Mouse (Mus musculus) cerebellum, postnatal 14 days (tissue): Measurements from ENCODE around the gene C2.

Experiments used
- DNase-seq, 2 experiments: peaks; one replicate each; pipeline ENCODE4 v3.0.0; 2021; ENCODE audit warnings: mixed read lengths in 2 of 2

The C2 gene

DNA sequence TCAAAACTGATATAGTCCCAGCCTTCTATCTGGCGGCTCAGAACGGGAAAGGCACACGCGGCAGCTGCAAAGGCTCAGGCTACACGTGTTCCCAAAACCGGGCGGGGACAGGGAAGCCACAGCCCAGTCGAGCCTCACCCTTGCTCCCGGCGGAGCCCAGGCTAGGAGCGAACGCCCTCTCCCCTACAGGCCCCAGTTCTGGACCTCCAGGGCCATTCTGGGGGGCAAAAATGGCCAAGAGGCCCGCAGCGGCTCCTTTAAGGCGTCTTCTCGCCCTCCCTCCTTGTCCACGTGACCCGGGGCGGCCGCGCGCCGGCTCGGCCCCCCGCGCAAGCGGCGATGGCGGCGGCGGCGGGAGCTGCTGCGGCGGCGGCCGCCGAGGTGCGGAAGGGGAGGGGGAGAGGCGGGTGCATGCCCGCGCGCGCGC lies at the start of gene C2, which contains the start of gene Ehmt2:
Gene C2 (minus strand): TSS at position 106 of the 427 bp plus-strand sequence.
Gene Ehmt2 (plus strand): TSS at position 310 of the 427 bp plus-strand sequence.
- peak; percentile 82 to 87 for DNase-seq

DNA sequence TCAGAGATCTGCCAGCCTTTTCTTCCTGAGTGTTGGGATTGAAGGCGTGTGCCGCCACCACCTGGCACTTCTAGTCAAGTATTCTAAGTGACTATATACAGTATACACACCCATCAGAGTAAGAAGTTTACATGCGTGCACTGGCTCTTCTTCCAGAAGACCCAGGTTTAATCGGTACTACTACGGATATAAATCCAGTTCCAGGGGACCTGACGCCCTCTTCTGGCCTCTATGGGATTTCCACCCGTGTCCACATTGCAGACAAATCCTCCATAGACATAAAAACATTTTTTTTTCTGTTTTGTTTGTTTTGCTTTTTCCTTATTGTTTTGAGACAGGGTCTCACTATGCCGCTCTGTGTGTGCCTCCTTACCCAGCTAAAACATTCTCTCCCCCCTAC lies 49.5 kb upstream of the C2 start:
- peak; percentile 33 to 45 for DNase-seq

DNA sequence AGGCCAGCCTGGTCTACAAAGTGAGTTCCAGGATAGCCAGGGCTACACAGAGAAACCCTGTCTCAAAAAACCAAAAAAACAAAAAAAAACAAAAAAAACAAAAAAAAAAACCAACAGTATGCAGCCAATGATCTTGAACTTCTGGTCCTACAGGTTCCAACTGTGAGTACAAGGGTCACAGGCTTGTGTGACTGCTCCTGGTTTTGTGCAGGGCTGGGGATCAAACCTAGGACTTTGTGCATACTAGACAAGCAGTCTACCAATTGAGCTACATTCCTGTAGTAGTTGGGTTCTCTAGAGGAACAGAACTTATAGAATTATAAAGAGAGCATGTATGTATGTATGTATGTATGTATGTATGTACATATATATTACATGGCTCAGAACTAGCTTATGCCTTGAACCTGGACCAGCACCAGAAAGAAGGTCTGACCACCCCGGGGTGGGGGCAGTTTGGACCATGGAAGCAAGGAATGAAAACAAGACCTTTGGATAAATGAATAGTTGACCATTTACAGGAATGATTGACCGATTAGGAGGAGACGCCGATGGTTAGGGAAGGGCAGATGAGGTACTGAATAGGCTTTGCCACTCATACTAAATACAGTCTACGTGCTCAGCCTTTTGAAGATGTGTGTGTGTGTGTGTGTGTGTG lies 48.5 kb upstream of the C2 start:
- DNase-seq = no peak

DNA sequence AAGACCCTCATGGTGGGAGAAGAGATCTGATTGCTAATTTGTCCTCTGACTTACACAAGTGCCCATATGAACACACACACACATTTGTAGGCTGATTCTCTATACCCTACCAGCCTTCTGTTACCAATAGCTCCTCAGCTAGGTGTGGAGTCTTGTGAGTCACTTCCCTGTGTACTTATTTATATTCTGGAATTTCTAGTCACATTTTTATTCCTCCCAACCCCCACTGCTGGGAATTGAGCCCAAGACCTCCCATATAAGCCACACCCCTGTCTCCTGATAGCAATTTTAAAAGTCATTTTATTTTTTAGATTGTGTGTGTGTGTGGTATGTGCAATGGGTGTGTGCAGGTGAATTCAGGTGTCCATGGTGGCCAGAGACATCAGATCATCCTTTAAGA lies 46.3 kb upstream of the C2 start:
- no peak for DNase-seq

DNA sequence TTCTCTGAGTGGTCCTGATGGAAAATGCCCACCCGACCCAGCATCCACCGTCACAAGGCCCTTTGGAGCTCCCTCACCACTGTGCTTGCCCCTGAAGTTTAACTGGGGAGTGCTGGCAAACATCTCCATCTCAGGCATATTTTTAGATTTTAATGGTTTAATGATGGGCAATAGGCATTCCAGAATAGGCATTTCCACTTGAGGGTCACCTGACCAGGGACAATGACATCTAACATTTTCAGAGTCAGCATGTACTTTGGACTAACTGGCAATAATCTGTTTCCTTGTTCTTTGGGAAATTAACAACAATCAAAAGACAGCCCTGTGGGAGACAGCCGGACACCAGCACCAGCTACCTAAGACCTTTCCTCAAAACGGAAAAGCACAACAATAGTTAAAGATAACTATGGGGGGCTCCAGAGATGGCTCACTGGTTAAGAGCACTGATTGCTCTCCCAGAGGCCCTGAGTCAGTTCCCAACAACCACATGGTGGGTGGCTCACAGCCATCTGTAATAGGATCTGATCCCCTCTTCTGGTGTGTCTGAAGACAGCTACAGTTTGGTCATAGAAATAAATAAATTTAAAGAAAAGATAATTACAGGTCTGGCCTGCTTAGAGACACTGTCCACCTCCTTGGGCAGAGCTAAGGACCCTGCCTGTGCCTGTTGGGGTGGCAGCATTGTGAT lies 45.2 kb upstream of the C2 start:
- DNase-seq = no peak

DNA sequence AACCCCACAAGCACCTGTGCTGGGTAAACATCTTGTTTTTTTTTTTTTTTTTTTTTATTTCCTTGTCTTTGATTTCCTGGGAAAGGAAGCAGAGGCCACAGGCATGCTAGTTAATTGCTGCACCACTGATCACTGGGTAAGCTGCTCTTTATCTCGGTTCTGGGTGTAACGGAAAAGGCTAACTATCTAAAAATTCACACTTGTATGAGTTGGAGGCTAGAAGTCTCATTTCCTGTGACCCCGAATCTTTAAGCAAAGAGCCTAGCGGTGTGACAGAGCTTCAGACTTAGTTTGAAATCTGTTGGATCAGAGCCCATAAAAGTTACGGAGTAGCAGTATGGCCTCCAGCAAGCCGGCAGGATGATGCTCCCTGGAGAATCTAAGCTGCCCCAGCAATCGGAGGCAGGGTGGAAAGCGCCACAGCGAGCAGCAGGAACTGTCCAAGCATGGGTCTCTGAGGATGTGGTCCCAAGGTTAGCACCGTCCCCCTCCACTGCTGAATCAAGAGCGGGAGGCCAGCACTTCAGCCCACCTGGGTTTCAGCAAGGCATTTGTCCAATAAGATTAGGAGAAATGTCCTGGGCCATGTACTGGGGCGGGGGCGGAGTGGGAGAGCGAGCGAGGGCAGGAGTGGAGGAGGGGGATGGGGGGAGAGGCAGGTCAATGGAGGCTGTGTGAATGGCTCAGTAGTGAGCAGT lies 43.4 kb upstream of the C2 start:
- DNase-seq = no peak

DNA sequence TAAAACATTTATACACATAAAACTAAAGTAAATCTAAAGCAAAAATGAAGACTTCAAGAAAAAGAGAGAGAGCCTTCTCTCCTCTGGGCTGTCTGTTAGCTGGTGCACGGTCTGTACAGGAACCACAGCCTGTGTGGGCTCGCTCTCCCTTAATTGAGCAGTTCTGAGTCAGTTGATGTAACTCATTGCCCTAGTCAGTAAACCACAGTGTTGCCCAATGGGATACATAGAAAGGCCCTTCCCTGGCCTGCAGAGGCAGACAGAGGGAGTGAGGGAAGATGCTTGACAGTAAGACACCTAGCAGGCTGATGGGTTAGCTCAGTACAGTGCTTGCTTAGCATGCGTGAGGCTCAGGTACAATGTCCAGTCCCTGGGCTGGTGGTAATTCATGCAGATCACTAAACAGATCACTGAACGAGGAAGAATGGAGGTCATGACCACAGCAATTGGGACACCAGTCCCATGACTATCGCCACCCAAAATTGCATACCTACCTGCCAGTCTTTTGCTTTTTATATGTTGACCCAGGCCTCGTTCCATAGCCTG lies 40.0 kb upstream of the C2 start:
- DNase-seq = no peak

DNA sequence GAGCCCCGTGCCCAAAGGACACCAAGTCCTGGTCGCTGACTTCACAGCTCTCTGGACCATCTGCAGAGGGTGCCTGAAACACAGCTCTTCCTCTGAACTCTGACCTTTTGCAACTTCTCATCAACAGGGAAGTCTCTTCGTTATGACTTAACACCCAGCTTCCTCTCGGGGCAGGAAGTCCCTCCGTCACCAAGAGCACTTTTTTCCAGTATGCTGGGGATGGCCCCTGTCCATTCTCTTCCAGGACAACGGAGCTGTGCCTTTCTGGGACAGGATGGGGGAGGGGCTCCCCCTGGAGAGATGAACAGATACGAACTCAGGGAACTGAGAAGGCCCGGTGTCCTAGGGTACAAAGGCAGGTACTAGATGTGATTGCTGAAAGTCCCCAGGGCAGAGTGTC lies 36.8 kb upstream of the C2 start:
- no peak for DNase-seq

DNA sequence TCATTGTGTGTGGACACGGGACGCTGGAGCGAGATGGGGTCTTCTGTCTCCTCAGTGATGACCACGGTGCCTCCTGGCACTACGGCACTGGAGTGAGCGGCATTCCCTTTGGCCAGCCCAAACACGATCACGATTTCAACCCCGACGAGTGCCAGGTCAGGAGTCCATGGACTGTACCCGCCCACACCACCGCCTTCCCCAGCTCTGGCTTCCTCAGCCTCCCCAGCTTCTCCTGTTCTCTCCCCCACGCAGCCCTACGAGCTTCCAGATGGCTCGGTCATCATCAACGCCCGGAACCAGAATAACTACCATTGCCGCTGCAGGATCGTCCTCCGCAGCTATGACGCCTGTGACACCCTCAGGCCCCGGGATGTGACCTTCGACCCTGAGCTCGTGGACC lies 36.0 kb upstream of the C2 start:
- no peak for DNase-seq

DNA sequence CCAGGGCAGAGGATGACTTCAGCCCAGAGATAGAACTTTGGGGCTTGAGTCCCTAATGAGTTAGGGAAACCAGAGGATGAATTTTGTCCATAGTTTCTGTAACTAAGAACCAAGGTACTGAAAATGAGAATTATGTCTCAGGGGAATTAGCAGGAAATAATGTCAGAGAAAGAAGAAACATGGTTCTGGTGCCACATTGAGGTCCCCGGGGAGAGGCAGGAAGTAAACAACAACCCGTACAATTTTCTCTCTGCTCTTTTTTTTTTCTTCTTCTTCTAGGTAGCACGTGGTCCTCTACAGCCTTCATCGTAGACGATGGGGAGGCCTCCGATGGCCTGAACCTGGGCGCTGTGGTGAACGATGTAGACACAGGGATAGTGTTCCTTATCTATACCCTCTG lies 34.2 kb upstream of the C2 start:
- no peak for DNase-seq

DNA sequence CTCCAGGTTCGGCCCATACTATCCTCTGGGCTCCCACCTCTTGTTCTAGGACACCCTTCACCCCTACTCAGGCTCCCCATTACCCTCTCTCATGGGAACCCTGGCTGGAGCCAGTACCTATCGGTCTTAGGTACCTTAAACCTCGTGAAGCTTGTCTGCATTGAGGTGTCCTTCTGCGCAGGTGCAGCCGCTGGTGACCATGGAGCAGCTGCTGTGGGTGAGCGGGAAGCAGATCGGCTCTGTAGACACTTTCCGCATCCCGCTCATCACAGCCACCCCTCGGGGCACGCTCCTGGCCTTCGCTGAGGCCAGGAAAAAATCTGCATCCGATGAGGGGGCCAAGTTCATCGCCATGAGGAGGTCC lies 33.7 kb upstream of the C2 start:
- DNase-seq = peak; percentile 58 to 59

DNA sequence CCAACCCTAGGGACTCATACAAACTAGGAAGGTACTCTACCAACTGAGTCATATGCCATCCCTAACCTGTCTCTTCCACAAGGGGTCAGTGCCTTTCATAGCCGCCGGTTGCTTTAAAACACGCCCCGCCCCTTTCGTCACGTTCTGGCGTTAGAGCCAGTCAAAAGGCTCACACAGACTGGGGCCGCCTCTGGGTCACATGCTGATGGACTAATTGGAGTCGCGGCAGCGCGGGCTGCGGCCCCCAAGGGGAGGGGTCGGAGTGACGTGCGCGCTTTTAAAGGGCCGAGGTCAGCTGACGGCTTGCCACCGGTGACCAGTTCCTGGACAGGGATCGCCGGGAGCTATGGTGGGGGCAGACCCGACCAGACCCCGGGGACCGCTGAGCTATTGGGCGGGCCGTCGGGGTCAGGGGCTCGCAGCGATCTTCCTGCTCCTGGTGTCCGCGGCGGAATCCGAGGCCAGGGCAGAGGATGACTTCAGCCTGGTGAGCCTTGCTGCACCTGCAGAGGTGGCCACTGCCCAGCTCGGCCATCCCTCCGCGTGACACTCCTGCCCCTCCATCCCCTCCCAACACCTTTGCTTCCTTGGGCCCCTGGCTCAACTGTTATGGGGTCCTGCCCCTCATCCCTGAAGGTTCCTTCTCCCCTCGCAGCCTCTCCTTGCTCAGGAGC lies 33.1 kb upstream of the C2 start, which contains the start of gene Neu1:
Gene Neu1 (plus strand): TSS at position 193 of the 674 bp plus-strand sequence.
- DNase-seq = peak; percentile 100

DNA sequence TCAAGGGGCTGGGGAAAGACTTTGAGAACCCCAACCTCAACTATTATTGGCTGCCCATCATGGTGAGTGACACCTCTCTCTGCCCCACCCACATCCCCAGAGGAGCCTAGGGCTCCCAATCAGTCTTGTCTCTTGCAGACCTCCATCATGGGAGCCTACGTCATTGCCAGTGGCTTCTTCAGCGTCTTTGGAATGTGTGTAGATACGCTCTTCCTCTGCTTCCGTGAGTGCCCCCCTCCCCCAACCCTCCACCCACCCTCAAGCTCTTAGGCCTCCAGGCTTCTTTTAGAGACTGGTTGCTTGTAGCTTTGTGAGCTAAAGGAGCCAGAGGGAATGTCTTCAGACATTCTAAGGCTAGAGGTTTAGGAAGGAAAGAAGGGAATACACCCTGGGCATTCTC lies 30.8 kb upstream of the C2 start:
- DNase-seq = no peak

DNA sequence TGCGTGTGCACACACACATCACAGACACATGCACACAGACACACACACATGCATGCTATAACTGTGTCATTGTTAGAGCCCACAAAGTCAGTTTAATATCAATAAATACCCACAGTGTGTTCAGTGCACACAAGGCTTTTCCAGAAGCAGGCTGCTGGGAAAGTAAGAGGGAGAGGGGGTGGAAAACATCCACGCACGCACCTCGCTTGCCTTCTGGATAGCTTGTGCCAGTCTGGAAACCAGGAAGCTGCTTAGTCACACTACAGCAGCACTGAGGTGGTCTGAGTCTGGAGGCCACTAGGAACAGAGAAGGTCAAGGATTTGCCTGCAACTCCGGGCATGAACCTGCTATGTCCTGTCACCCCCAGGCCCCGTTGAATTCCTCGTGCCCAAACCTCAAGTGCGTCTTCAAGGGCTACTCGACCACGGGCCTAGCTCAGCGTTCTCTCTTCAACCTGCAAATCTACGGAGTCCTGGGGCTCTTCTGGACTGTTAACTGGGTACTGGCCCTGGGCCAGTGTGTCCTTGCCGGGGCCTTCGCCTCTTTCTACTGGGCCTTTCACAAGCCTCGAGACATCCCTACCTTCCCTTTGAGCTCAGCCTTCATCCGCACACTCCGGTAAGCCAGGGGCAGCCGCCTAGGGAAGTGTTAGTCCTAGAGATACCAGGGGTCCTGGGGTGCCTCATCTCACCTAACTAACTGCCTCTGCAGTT lies 29.4 kb upstream of the C2 start:
- no peak for DNase-seq

DNA sequence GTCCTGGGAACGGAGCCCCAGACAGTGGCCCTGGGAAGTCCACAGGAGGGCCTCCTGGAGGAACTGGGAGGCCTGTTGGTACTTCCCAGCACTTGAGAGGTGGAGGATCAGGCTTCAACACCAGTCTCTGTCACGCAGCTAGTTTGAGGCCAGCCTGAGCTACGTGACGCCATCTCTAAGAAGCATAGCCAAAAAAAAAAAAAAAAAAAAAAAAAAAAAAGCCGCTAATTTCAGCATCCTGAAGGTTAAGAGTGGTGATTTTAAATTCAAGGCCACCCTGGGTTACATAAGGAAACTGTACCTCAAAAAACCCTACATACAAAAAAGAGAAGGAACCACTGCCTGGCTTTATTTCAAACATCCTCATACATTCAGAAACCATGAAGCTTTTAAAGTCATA lies 26.2 kb upstream of the C2 start:
- no peak for DNase-seq

DNA sequence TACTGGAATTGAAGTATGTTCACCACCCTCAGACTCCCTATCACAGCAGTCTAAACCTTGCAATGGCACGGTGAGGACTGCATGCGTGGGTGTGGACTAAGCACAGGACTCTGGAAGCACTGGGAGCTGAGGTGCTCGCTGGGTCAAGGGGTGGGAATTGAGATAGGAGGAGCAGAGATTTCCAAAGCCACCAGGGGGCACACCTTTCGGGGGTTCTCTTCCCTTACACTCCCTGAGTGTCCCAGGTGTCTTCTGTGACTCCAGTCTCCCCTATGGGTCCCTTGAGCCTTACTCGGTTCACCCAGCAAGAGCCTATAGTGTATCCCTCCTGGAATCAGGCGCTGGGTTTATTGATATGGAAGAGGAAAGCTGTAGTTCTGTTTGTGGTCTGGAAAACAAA lies 24.9 kb upstream of the C2 start:
- no peak for DNase-seq

DNA sequence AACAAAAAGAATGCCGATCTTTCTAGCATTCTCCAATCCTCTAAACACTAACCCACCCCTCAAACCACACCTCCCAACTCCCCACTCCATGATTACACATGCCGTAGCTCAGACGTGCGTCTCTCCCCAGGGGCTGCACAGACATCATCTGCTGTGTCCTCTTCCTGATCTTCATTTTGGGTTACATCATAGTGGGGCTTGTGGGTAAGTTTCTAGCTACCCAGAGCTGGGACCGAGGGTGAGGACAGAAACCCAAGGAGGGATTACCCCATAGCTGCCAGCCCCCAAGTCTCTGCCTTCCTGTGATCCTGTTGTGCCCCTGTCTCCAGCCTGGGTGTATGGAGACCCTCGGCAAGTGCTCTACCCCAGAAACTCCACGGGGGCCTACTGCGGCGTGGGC lies 19.1 kb upstream of the C2 start:
- no peak for DNase-seq

DNA sequence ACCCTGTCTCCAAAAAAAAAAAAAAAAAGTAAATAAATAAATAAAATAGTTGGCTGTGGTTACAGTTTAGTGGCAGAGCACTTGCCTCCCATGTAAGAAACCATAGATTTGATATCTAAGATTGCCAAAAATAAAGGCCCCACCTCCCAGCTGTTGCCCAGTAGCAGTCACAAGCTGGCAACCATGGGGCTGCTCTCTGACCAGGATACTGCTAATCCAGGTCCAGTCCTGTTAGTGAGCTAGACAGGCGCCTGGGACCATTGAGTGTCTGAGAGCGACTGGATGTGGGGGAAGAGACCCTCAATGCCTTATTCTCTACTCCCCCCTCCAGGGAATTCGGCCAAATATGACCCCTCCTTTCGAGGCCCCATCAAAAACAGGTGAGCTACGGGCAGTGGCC lies 18.3 kb upstream of the C2 start:
- no peak for DNase-seq

DNA sequence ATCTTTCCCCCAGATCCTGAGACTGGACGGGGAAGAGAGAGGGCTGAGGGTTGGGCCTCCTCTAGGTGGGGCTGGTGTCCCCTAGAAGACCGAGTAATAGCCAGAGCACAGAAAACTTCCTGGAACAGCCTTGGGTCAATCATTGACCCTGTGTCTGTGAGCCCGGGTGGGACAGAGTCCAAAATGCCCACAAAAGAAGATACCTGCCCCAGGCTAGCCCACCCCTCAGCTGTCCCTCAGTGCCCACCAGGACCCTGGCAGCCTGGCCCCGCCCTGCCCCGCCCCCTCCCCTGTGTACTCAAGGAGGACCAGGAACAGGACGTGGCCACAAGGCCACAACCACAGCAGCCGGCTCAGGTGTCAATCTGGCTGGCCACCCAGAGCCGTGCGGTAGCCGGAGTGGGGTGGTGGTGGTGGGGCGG lies 17.4 kb upstream of the C2 start:
- DNase-seq = no peak

DNA sequence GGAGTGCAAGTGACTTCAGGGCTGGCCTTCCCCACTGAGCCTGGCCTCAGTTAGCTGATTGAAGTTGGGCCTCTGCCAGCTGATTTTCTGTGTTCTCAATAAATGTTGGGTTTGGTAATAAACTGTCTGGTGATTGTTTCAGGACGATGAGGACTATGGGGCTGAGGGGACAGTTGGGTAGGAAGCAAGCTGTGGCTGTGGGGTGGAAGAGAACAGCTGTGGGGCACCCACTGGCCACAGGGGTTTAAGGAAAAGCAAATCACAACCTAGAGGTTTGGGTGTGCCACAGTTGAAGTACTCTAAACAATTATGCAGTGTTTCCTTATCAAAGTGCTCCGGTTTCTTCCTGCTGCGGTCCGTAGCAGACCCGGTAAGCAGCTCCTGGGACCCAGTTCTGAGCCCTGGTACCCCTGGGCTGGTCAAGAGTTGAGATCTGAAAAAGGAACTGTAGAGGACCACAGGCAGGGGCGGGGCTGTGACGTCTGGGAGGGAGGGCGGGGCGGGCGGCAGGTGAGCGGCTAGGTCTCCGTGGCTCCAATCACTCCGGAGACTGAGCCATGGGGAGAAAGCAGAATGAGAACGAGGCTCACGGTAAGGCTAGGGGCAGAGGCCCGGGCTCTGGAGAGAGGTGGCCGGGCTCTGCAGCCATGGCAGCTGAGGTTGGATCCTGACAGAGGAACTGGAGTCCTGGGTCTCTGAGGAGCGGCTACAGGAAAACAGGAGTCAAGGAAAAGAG lies 16.0 kb upstream of the C2 start, which contains the start of gene Slc44a4:
Gene Slc44a4 (plus strand): TSS at position 537 of the 736 bp plus-strand sequence.
- DNase-seq = no peak

DNA sequence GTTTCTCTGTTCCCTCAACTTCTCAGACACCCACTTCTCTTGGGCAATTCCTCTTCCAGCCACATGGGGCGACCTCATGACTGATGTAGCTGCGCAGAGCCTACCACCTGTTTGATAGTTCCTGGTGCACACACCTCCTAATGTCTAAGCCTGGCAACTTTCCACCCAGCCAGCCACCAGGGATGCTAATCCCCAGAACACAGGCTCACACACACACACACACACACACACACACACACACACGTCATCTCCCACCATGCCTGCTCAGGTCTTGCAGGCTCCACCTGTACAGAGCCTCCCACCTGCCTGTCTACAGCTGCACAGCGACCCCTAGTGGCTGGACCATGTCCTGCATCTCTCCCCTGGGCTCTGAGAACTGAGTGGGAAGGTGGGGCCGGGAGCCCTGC lies 13.9 kb upstream of the C2 start:
- peak; percentile 75 to 91 for DNase-seq

DNA sequence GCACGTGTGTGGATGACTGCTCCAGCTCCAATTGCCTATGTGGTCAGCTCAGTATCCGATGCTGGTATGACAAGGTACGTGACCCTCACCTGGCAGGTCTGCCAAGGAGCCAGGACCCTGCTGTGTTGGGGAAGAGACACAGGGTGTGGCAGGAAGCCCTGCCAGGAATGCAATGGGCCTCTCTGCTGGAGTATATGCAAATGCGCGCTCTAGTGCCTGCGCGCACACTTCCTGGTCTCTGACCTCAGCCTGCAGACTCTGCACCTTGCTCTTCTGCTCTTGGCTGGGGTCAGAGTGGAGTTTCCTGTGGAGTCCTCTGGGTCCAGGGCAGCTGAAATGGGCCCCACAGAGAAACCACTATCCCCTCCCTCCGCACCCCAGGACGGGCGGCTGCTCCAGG lies 12.9 kb upstream of the C2 start:
- DNase-seq = no peak
